Mouse (Mus musculus) forebrain, embryonic 15.5 days (tissue): ENCODE measurements at regions not wholly inside any gene's neighbourhood (a gene's known extent, or its start where the extent isn't known, plus 50 kb on each side); places are given as distances from the start of the nearest gene placed in this dataset.

Experiments used
- ATAC-seq: fragments of 200-750 bp; cut with Nextera tagmentation; replicated peaks from 2 replicates; pipeline ENCODE4 v1.8.0; 2017; ENCODE audit warnings: mild to moderate bottlenecking, moderate TSS enrichment, moderate library complexity
- H3K27ac ChIP-seq: fragments of 300-500 bp; sonication (generic); replicated peaks from 2 replicates; pipeline ENCODE4 v1.5.1; 2015; ENCODE audit warnings: mild to moderate bottlenecking, inconsistent platforms
- H3K27me3 ChIP-seq: fragments of 300-500 bp; sonication (generic); 2 replicates; pipeline ENCODE4 v1.6.1; 2015; ENCODE audit warnings: inconsistent platforms
- H3K36me3 ChIP-seq: fragments of 300-500 bp; sonication (generic); 2 replicates; pipeline ENCODE4 v1.6.1; 2015; ENCODE audit warnings: mild to moderate bottlenecking, inconsistent platforms
- H3K4me1 ChIP-seq: fragments of 300-500 bp; sonication (generic); 2 replicates; pipeline ENCODE4 v1.6.1; 2015; ENCODE audit warnings: inconsistent platforms
- H3K4me2 ChIP-seq: fragments of 300-500 bp; sonication (generic); replicated peaks from 2 replicates; pipeline ENCODE4 v1.6.1; 2015; ENCODE audit warnings: mild to moderate bottlenecking, inconsistent platforms
- H3K4me3 ChIP-seq: fragments of 300-500 bp; sonication (generic); 2 replicates; pipeline ENCODE4 v1.5.1; 2015; ENCODE audit warnings: mild to moderate bottlenecking, inconsistent platforms
- H3K9ac ChIP-seq: fragments of 300-500 bp; sonication (generic); replicated peaks from 2 replicates; pipeline ENCODE4 v1.6.1; 2015; ENCODE audit warnings: mild to moderate bottlenecking, inconsistent platforms
- H3K9me3 ChIP-seq: fragments of 300-500 bp; sonication (generic); 2 replicates; pipeline ENCODE4 v1.6.1; 2016; ENCODE audit warnings: inconsistent platforms
- WGBS: fragments of 180-500 bp; shearing (Covaris S2); methylation state at CpG from one replicate; pipeline ENCODE4 v1.1.7; 2015; ENCODE audit warnings: mixed read lengths; 5-methylcytosine and 5-hydroxymethylcytosine counted together

GRCm38 (mm10) chr5:97330074-97330473, 62.1 kb downstream of the Naa11 start:
- Histone ChIP-seq H3K4me3 (no peak overlapping the region), H3K27me3 (no peaks in the 10 kb centered on the region), H3K9me3 (no peaks in the 10 kb centered on the region), H3K4me2 (no peak overlapping the region), H3K36me3 (no peaks in the 10 kb centered on the region), H3K4me1 (0 out of 2 replicates have a peak, but pooled peaks cover 4% of the 10 kb centered on the region), H3K9ac (no peak overlapping the region), H3K27ac (no peak overlapping the region)
- ATAC-seq = no peak; the same call in 1 of the 2 replicates
- WGBS = 17% methylated on average over 1 of the region's 1 CpGs

- ATAC-seq = no peak
- WGBS = 76% methylated on average over 5 of the region's 5 CpGs
- H3K9ac ChIP-seq = no peak overlapping the region
- H3K9me3 ChIP-seq = no peaks in the 10 kb centered on the region
- no peaks in the 10 kb centered on the region for H3K27me3 ChIP-seq
- H3K4me2 ChIP-seq = no peak overlapping the region
- H3K36me3 ChIP-seq = no peaks in the 10 kb centered on the region
- no peak overlapping the region for H3K4me3 ChIP-seq
- H3K27ac ChIP-seq = no peak overlapping the region
- H3K4me1 ChIP-seq = 0 out of 2 replicates have a peak, but pooled peaks cover 2% of the 10 kb centered on the region
Measured at GRCm38 (mm10) chr5:97325831-97326230, 66.3 kb downstream of the Naa11 start.

GRCm38 (mm10) chr5:97323873-97324272, 68.3 kb downstream of the Naa11 start:
- ATAC-seq = no peak
- Histone ChIP-seq H3K4me2 (no peak overlapping the region), H3K4me3 (no peak overlapping the region), H3K4me1 (no peaks in the 10 kb centered on the region), H3K9ac (no peak overlapping the region), H3K36me3 (no peaks in the 10 kb centered on the region), H3K27me3 (no peaks in the 10 kb centered on the region), H3K27ac (no peak overlapping the region), H3K9me3 (no peaks in the 10 kb centered on the region)
- WGBS = 46% methylated on average over 3 of the region's 3 CpGs

GRCm38 (mm10) chr5:97319816-97320487, 72.2 kb downstream of the Naa11 start:
- Histone ChIP-seq H3K4me3 (no peak overlapping the region), H3K36me3 (no peaks in the 10 kb centered on the region), H3K9me3 (no peaks in the 10 kb centered on the region), H3K27ac (no peak overlapping the region), H3K4me1 (no peaks in the 10 kb centered on the region), H3K4me2 (no peak overlapping the region), H3K27me3 (no peaks in the 10 kb centered on the region), H3K9ac (no peak overlapping the region)
- 96% methylated on average over 2 of the region's 2 CpGs for WGBS
- no peak for ATAC-seq

- Histone ChIP-seq H3K9me3 (no peaks in the 10 kb centered on the region), H3K4me3 (no peak overlapping the region), H3K27ac (no peak overlapping the region), H3K27me3 (no peaks in the 10 kb centered on the region), H3K9ac (no peak overlapping the region), H3K4me2 (no peak overlapping the region), H3K4me1 (peaks cover under 1% of the 10 kb centered on the region; the same call in 1 of the 2 replicates), H3K36me3 (no peaks in the 10 kb centered on the region)
- ATAC-seq = no peak
- 28% methylated on average over 4 of the region's 4 CpGs for WGBS
Measured at GRCm38 (mm10) chr5:97306902-97307301, 85.3 kb downstream of the Naa11 start.

GRCm38 (mm10) chr5:97304921-97305320, 87.3 kb downstream of the Naa11 start:
- Histone ChIP-seq H3K4me1 (peaks cover 12% of the 10 kb centered on the region; the same call in 1 of the 2 replicates), H3K27me3 (no peaks in the 10 kb centered on the region), H3K9me3 (no peaks in the 10 kb centered on the region), H3K36me3 (no peaks in the 10 kb centered on the region), H3K4me3 (no peak overlapping the region), H3K27ac (no peak overlapping the region), H3K4me2 (no peak overlapping the region), H3K9ac (no peak overlapping the region)
- ATAC-seq = no peak
- 92% methylated on average over 4 of the region's 4 CpGs for WGBS

- 66% methylated on average over 4 of the region's 4 CpGs for WGBS
- no peak for ATAC-seq
- Histone ChIP-seq H3K9me3 (no peaks in the 10 kb centered on the region), H3K4me1 (peaks cover 12% of the 10 kb centered on the region; the same call in 1 of the 2 replicates), H3K27me3 (no peaks in the 10 kb centered on the region), H3K36me3 (no peaks in the 10 kb centered on the region), H3K4me2 (no peak overlapping the region), H3K9ac (no peak overlapping the region), H3K4me3 (no peak overlapping the region), H3K27ac (0 out of 2 replicates have a peak overlapping the region, but pooled peaks have one; percentile 28)
Measured at GRCm38 (mm10) chr5:97301621-97302020, 90.6 kb downstream of the Naa11 start.

- Histone ChIP-seq H3K4me2 (no peak overlapping the region), H3K4me3 (no peak overlapping the region), H3K9ac (no peak overlapping the region), H3K27me3 (no peaks in the 10 kb centered on the region), H3K4me1 (peaks cover 12% of the 10 kb centered on the region; the same call in 1 of the 2 replicates), H3K36me3 (no peaks in the 10 kb centered on the region), H3K9me3 (no peaks in the 10 kb centered on the region), H3K27ac (peak overlapping the region; percentile 51)
- ATAC-seq = peak; percentile 84
- 46% methylated on average over 5 of the region's 5 CpGs for WGBS
Measured at GRCm38 (mm10) chr5:97300861-97301260, 91.3 kb downstream of the Naa11 start.

- Histone ChIP-seq H3K4me1 (peaks cover 12% of the 10 kb centered on the region; the same call in 1 of the 2 replicates), H3K36me3 (no peaks in the 10 kb centered on the region), H3K9ac (no peak overlapping the region), H3K4me2 (no peak overlapping the region), H3K27me3 (no peaks in the 10 kb centered on the region), H3K9me3 (no peaks in the 10 kb centered on the region), H3K4me3 (no peak overlapping the region), H3K27ac (peak overlapping the region; percentile 51)
- 65% methylated on average over 6 of the region's 6 CpGs for WGBS
- ATAC-seq = no peak
Measured at GRCm38 (mm10) chr5:97300114-97300840, 91.9 kb downstream of the Naa11 start.

GRCm38 (mm10) chr5:97299631-97300030, 92.5 kb downstream of the Naa11 start:
- WGBS = 18% methylated on average over 5 of the region's 5 CpGs

GRCm38 (mm10) chr5:97296213-97296612, 96.0 kb downstream of the Naa11 start:
- H3K27ac ChIP-seq = no peak overlapping the region
- no peak for ATAC-seq
- H3K27me3 ChIP-seq = no peaks in the 10 kb centered on the region
- H3K9ac ChIP-seq = no peak overlapping the region
- H3K36me3 ChIP-seq = no peaks in the 10 kb centered on the region
- H3K9me3 ChIP-seq = no peaks in the 10 kb centered on the region
- 90% methylated on average over 3 of the region's 3 CpGs for WGBS
- no peak overlapping the region for H3K4me3 ChIP-seq
- peaks cover 8% of the 10 kb centered on the region; the same call in 1 of the 2 replicates for H3K4me1 ChIP-seq
- no peak overlapping the region for H3K4me2 ChIP-seq

More at GRCm38 (mm10) chr5:97299631-97300030, 92.5 kb downstream of the Naa11 start:
- no peaks in the 10 kb centered on the region for H3K9me3 ChIP-seq
- no peak overlapping the region for H3K4me2 ChIP-seq
- H3K9ac ChIP-seq = no peak overlapping the region
- H3K36me3 ChIP-seq = no peaks in the 10 kb centered on the region
- H3K27ac ChIP-seq = no peak overlapping the region
- ATAC-seq = no peak
- H3K4me3 ChIP-seq = no peak overlapping the region
- no peaks in the 10 kb centered on the region for H3K27me3 ChIP-seq
- peaks cover 12% of the 10 kb centered on the region; the same call in 1 of the 2 replicates for H3K4me1 ChIP-seq

- Histone ChIP-seq H3K27me3 (no peaks in the 10 kb centered on the region), H3K4me3 (no peak overlapping the region), H3K9ac (no peak overlapping the region), H3K4me1 (peaks cover 19% of the 10 kb centered on the region), H3K27ac (peak overlapping the region; percentile 68), H3K36me3 (no peaks in the 10 kb centered on the region), H3K9me3 (no peaks in the 10 kb centered on the region), H3K4me2 (no peak overlapping the region)
- ATAC-seq = peak; percentile 45
- WGBS = 12% methylated on average over 2 of the region's 2 CpGs
Measured at GRCm38 (mm10) chr5:97290166-97290681, 102.0 kb downstream of the Naa11 start.
